Mouse (Mus musculus): ENCODE results near the gene Gm20521.
A peak's percentile ranks its signal among the peaks of the same experiment; 100 is the strongest.

- TF ChIP-seq CTCF (IDR thresholded peaks at IDR 0.05; ENCODE audit: low read depth, low read length) (peak; percentile 63; the same call in 1 of the 2 replicates), GATA2 (IDR thresholded peaks at IDR 0.05; ENCODE audit: borderline replicate concordance, low read depth, low read length) (no peak), TAL1 (conservative IDR thresholded peaks at IDR 0.05; ENCODE audit: low read depth, low read length) (no peak)
These were observed 16.3 kb upstream of the Gm20521 start for GRCm38 (mm10) chr14:54866936-54867335.
